Mouse (Mus musculus): ENCODE measurements at regions not wholly inside any gene's neighbourhood (a gene's known extent, or its start where the extent isn't known, plus 50 kb on each side); places are given as distances from the start of the nearest gene placed in this dataset.

GRCm38 (mm10) chr5:106327592-106328150, 130.3 kb downstream of the Barhl2 start:
- DNase-seq (ENCODE audit: low spot score): no peak
- H3K9me3 ChIP-seq (ENCODE audit: control insufficient read depth, low read length): no peaks in the 10 kb centered on the region
- 69% methylated on average over 9 of the region's 9 CpGs for WGBS

GRCm38 (mm10) chr5:106322574-106323215, 135.3 kb downstream of the Barhl2 start:
- no peak overlapping the region for H3K27ac ChIP-seq (ENCODE audit: low read depth, low read length)
- H3K4me3 ChIP-seq (ENCODE audit: low read depth, low read length): no peak overlapping the region
- H3K27me3 ChIP-seq (replicated peaks; ENCODE audit: control insufficient read depth, insufficient read depth, low read length): no peaks in the 10 kb centered on the region
- no peaks in the 10 kb centered on the region for H3K36me3 ChIP-seq (ENCODE audit: control insufficient read depth, insufficient read depth, low read length)
- no peaks in the 10 kb centered on the region; the same call in 1 of the 2 replicates for H3K4me1 ChIP-seq (replicated peaks; ENCODE audit: control insufficient read depth, insufficient read depth, low read length)
- WGBS: 54% methylated on average over 18 of the region's 18 CpGs
- no peak overlapping the region for H3K9ac ChIP-seq (ENCODE audit: low read depth, low read length)
- ATAC-seq (replicated peaks; ENCODE audit: low FRiP score): no peak
- H3K9me3 ChIP-seq (ENCODE audit: control insufficient read depth, low read length): no peaks in the 10 kb centered on the region
- DNase-seq (ENCODE audit: low spot score): no peak
- no peak overlapping the region for H3K4me2 ChIP-seq

More at GRCm38 (mm10) chr5:106327592-106328150, 130.3 kb downstream of the Barhl2 start:
- Histone ChIP-seq H3K36me3 (ENCODE audit: control insufficient read depth, insufficient read depth, low read length) (no peaks in the 10 kb centered on the region), H3K4me3 (ENCODE audit: low read depth, low read length) (no peak overlapping the region), H3K4me2 (no peak overlapping the region), H3K27me3 (replicated peaks; ENCODE audit: control insufficient read depth, insufficient read depth, low read length) (no peaks in the 10 kb centered on the region), H3K4me1 (replicated peaks; ENCODE audit: control insufficient read depth, insufficient read depth, low read length) (no peaks in the 10 kb centered on the region; the same call in 1 of the 2 replicates), H3K27ac (ENCODE audit: low read depth, low read length) (no peak overlapping the region), H3K9ac (ENCODE audit: low read depth, low read length) (no peak overlapping the region)
- ATAC-seq (replicated peaks; ENCODE audit: low FRiP score): no peak

DNA sequence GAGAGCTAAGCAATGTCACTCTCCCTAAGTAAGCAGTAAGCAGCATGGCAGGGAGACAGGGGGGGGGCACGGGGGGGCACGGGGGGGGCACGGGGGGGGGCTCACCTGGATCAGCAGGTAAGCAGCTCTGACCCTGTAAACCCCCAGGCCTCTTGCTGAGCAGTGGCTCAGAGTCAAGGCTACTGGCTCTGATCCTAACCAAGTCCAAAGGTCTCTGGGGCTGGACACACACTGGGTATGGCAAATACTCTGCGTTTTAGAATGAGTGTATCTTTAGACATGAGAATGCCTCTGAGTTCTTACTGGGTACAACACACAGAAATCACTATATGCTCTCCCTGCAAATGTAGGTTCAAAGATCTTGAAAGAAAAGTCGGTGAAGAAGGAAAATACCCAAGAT, 136.5 kb downstream of the Barhl2 start:
- DNase-seq (ENCODE audit: low spot score) (no peak), ATAC-seq (replicated peaks; ENCODE audit: low FRiP score) (no peak)
- H3K4me2 ChIP-seq: no peak overlapping the region
- no peaks in the 10 kb centered on the region for H3K9me3 ChIP-seq (ENCODE audit: control insufficient read depth, low read length)
- no peaks in the 10 kb centered on the region for H3K36me3 ChIP-seq (ENCODE audit: control insufficient read depth, insufficient read depth, low read length)
- no peak overlapping the region for H3K4me3 ChIP-seq (ENCODE audit: low read depth, low read length)
- H3K9ac ChIP-seq (ENCODE audit: low read depth, low read length): no peak overlapping the region
- H3K27ac ChIP-seq (ENCODE audit: low read depth, low read length): no peak overlapping the region
- H3K4me1 ChIP-seq (replicated peaks; ENCODE audit: control insufficient read depth, insufficient read depth, low read length): no peaks in the 10 kb centered on the region; the same call in 1 of the 2 replicates
- H3K27me3 ChIP-seq (replicated peaks; ENCODE audit: control insufficient read depth, insufficient read depth, low read length): no peaks in the 10 kb centered on the region
- 49% methylated on average over 4 of the region's 5 CpGs for WGBS

GRCm38 (mm10) chr5:106321023-106321422, 136.9 kb downstream of the Barhl2 start:
- no peaks in the 10 kb centered on the region for H3K27me3 ChIP-seq (replicated peaks; ENCODE audit: control insufficient read depth, insufficient read depth, low read length)
- no peaks in the 10 kb centered on the region; the same call in 1 of the 2 replicates for H3K4me1 ChIP-seq (replicated peaks; ENCODE audit: control insufficient read depth, insufficient read depth, low read length)
- no peak overlapping the region for H3K4me3 ChIP-seq (ENCODE audit: low read depth, low read length)
- 72% methylated on average over 3 of the region's 3 CpGs for WGBS
- ATAC-seq (replicated peaks; ENCODE audit: low FRiP score): no peak
- H3K9ac ChIP-seq (ENCODE audit: low read depth, low read length): no peak overlapping the region
- no peak overlapping the region for H3K4me2 ChIP-seq
- DNase-seq (ENCODE audit: low spot score): no peak
- H3K27ac ChIP-seq (ENCODE audit: low read depth, low read length): no peak overlapping the region
- no peaks in the 10 kb centered on the region for H3K36me3 ChIP-seq (ENCODE audit: control insufficient read depth, insufficient read depth, low read length)
- H3K9me3 ChIP-seq (ENCODE audit: control insufficient read depth, low read length): no peaks in the 10 kb centered on the region

DNA sequence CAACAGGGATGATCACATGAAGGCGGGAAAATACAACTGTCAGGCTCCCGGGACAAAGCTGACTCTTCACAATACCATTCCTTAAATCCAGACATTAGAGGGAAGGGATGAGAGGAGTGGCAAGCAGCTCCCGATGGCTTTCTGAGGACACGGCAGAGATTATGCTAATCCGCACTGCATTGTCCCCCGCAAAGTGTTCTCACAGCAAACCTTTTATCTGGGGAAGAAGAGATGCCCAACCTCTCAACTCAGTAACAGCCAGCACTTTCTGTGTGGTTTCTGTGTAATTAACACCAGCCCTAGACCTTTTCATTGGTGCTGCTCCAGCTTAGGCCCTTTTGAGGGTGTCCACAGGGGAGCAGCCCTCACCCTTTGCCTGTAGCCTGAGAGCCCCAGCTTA, 137.9 kb downstream of the Barhl2 start:
- H3K36me3 ChIP-seq (ENCODE audit: control insufficient read depth, insufficient read depth, low read length): no peaks in the 10 kb centered on the region
- WGBS: 49% methylated on average over 6 of the region's 6 CpGs
- H3K9me3 ChIP-seq (ENCODE audit: control insufficient read depth, low read length): no peaks in the 10 kb centered on the region
- no peak for DNase-seq (ENCODE audit: low spot score)
- no peak overlapping the region for H3K4me2 ChIP-seq
- H3K27me3 ChIP-seq (replicated peaks; ENCODE audit: control insufficient read depth, insufficient read depth, low read length): no peaks in the 10 kb centered on the region
- no peak for ATAC-seq (replicated peaks; ENCODE audit: low FRiP score)
- no peak overlapping the region for H3K27ac ChIP-seq (ENCODE audit: low read depth, low read length)
- no peaks in the 10 kb centered on the region; the same call in 1 of the 2 replicates for H3K4me1 ChIP-seq (replicated peaks; ENCODE audit: control insufficient read depth, insufficient read depth, low read length)
- H3K9ac ChIP-seq (ENCODE audit: low read depth, low read length): no peak overlapping the region
- H3K4me3 ChIP-seq (ENCODE audit: low read depth, low read length): no peak overlapping the region

DNA sequence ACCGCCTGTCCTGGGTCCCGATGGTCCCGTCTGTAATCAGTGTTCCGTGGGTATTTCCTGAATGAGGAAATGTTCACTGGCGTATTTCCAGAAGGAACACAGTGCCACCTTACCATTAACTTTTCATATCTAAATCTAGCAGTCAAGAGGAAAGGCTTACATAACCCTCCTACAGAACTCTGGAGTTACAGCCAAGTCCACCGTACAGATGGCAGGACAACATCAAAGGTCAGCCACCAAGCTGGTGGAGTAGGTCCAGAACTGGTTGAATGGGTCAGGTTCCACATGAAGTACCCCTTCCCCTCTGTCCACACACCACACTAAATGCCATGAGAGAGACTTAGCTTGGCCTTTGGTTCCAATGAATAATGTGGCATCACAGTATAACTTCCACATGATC, 139.7 kb downstream of the Barhl2 start:
- DNase-seq (ENCODE audit: low spot score) (no peak), ATAC-seq (replicated peaks; ENCODE audit: low FRiP score) (no peak)
- Histone ChIP-seq H3K9ac (ENCODE audit: low read depth, low read length) (no peak overlapping the region), H3K9me3 (ENCODE audit: control insufficient read depth, low read length) (no peaks in the 10 kb centered on the region), H3K27ac (ENCODE audit: low read depth, low read length) (no peak overlapping the region), H3K4me2 (no peak overlapping the region), H3K27me3 (replicated peaks; ENCODE audit: control insufficient read depth, insufficient read depth, low read length) (no peaks in the 10 kb centered on the region), H3K4me3 (ENCODE audit: low read depth, low read length) (no peak overlapping the region), H3K36me3 (ENCODE audit: control insufficient read depth, insufficient read depth, low read length) (no peaks in the 10 kb centered on the region), H3K4me1 (replicated peaks; ENCODE audit: control insufficient read depth, insufficient read depth, low read length) (no peaks in the 10 kb centered on the region; the same call in 1 of the 2 replicates)
- WGBS: 85% methylated on average over 6 of the region's 6 CpGs

- no peaks in the 10 kb centered on the region for H3K9me3 ChIP-seq (ENCODE audit: control insufficient read depth, low read length)
- ATAC-seq (replicated peaks; ENCODE audit: low FRiP score): no peak
Measured at GRCm38 (mm10) chr5:106313874-106314273, 144.1 kb downstream of the Barhl2 start.

GRCm38 (mm10) chr5:106301372-106301771, 156.6 kb downstream of the Barhl2 start:
- no peak for ATAC-seq (replicated peaks; ENCODE audit: low FRiP score)

More at GRCm38 (mm10) chr5:106313874-106314273, 144.1 kb downstream of the Barhl2 start:
- H3K4me1 ChIP-seq (replicated peaks; ENCODE audit: control insufficient read depth, insufficient read depth, low read length): no peaks in the 10 kb centered on the region
- no peak for DNase-seq (ENCODE audit: low spot score)
- WGBS: 69% methylated on average over 6 of the region's 6 CpGs
- H3K4me2 ChIP-seq: no peak overlapping the region
- no peaks in the 10 kb centered on the region for H3K27me3 ChIP-seq (replicated peaks; ENCODE audit: control insufficient read depth, insufficient read depth, low read length)
- H3K27ac ChIP-seq (ENCODE audit: low read depth, low read length): no peak overlapping the region
- no peaks in the 10 kb centered on the region for H3K36me3 ChIP-seq (ENCODE audit: control insufficient read depth, insufficient read depth, low read length)
- no peak overlapping the region for H3K9ac ChIP-seq (ENCODE audit: low read depth, low read length)
- no peak overlapping the region for H3K4me3 ChIP-seq (ENCODE audit: low read depth, low read length)

GRCm38 (mm10) chr5:106296721-106297120, 161.2 kb downstream of the Barhl2 start:
- no peaks in the 10 kb centered on the region for H3K27me3 ChIP-seq (replicated peaks; ENCODE audit: control insufficient read depth, insufficient read depth, low read length)
- ATAC-seq (replicated peaks; ENCODE audit: low FRiP score) (no peak), DNase-seq (ENCODE audit: low spot score) (no peak)
- WGBS: 36% methylated on average over 6 of the region's 6 CpGs
- no peak overlapping the region for H3K9ac ChIP-seq (ENCODE audit: low read depth, low read length)
- H3K27ac ChIP-seq (ENCODE audit: low read depth, low read length): no peak overlapping the region
- H3K4me3 ChIP-seq (ENCODE audit: low read depth, low read length): no peak overlapping the region
- H3K36me3 ChIP-seq (ENCODE audit: control insufficient read depth, insufficient read depth, low read length): no peaks in the 10 kb centered on the region
- peaks cover 5% of the 10 kb centered on the region for H3K4me1 ChIP-seq (replicated peaks; ENCODE audit: control insufficient read depth, insufficient read depth, low read length)
- no peaks in the 10 kb centered on the region for H3K9me3 ChIP-seq (ENCODE audit: control insufficient read depth, low read length)
- H3K4me2 ChIP-seq: no peak overlapping the region

More at GRCm38 (mm10) chr5:106301372-106301771, 156.6 kb downstream of the Barhl2 start:
- H3K4me1 ChIP-seq (replicated peaks; ENCODE audit: control insufficient read depth, insufficient read depth, low read length): peaks cover under 1% of the 10 kb centered on the region
- H3K9ac ChIP-seq (ENCODE audit: low read depth, low read length): no peak overlapping the region
- H3K4me2 ChIP-seq: no peak overlapping the region
- H3K27ac ChIP-seq (ENCODE audit: low read depth, low read length): no peak overlapping the region
- no peaks in the 10 kb centered on the region for H3K36me3 ChIP-seq (ENCODE audit: control insufficient read depth, insufficient read depth, low read length)
- 50% methylated on average over 4 of the region's 4 CpGs for WGBS
- H3K27me3 ChIP-seq (replicated peaks; ENCODE audit: control insufficient read depth, insufficient read depth, low read length): no peaks in the 10 kb centered on the region
- no peak for DNase-seq (ENCODE audit: low spot score)
- H3K4me3 ChIP-seq (ENCODE audit: low read depth, low read length): no peak overlapping the region
- H3K9me3 ChIP-seq (ENCODE audit: control insufficient read depth, low read length): no peaks in the 10 kb centered on the region

All from liver, embryonic 11.5 days (tissue).